Mouse (Mus musculus) lung, postnatal 0 days (tissue): ENCODE data around the gene Khdc1a.

Experiments used
- CTCF ChIP-seq: IDR thresholded peaks from 2 replicates; pipeline ENCODE4 v1.5.1; 2016; ENCODE audit warnings: antibody characterized with exemption, mild to moderate bottlenecking
- EP300 ChIP-seq: IDR thresholded peaks from 2 replicates; pipeline ENCODE4 v1.6.1; 2016; ENCODE audit warnings: antibody characterized with exemption, mild to moderate bottlenecking, control low read depth

DNA sequence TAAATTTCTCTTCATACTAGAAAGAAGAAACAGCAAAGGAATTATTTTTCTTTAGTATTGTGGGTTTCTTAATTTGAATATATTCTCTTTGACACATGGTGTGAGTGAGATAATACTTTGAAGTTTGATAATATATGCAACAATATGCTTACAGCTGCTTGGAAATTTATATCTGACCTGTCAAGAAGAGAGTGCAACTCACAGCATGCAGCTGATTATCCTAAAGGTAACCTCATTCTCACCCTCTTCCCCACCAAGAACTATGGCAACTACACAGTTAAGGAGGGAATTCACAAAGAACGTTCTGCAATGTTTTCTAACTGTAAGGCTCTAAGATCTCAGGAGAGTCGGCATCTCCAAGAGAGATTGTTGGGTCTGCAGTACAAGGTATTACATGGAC, 33.1 kb upstream of the Khdc1a start:
- TF ChIP-seq CTCF (no peak), EP300 (no peak)
